Mouse (Mus musculus) NIH3T3 (cell line): ENCODE measurements around the gene Dync2h1.
"Not testable (repeated sequence)": the region's sequence is repeated elsewhere in the genome, so short reads cannot be mapped to it uniquely, and the experiment has no call there.

ENCODE experiments used
- DNase-seq: peaks from one replicate; pipeline ENCODE4 v3.0.0-alpha.2; 2012; ENCODE audit warnings: low read depth

Dync2h1 gene

GRCm38 (mm10) chr9:7184172-7184896 is at the start of gene Dync2h1, which contains the start of gene Dcun1d5:
Gene Dync2h1 (minus strand): TSS chr9:7184446.
Gene Dcun1d5 (plus strand): TSS chr9:7184520.
- peak; percentile 95 for DNase-seq

GRCm38 (mm10) chr9:7221460-7221859 is 37.2 kb upstream of the Dync2h1 start:
- no peak for DNase-seq

GRCm38 (mm10) chr9:7221024-7221423 is 36.8 kb upstream of the Dync2h1 start:
- no peak for DNase-seq

- peak; percentile 48 for DNase-seq
These were observed 32.0 kb upstream of the Dync2h1 start for GRCm38 (mm10) chr9:7216240-7216639.

GRCm38 (mm10) chr9:7190694-7191093 is 6.4 kb upstream of the Dync2h1 start:
- DNase-seq, result not testable (repeated sequence)

- DNase-seq, result peak; percentile 42
These were observed 648 bp upstream of the Dync2h1 start for GRCm38 (mm10) chr9:7184897-7185291.

GRCm38 (mm10) chr9:7176618-7177610 is 7.3 kb downstream of the Dync2h1 start:
- DNase-seq, result no peak

GRCm38 (mm10) chr9:7173756-7174155 is 10.5 kb downstream of the Dync2h1 start:
- no peak for DNase-seq

- DNase-seq, result no peak
These were observed 16.8 kb downstream of the Dync2h1 start for GRCm38 (mm10) chr9:7167339-7167998.

GRCm38 (mm10) chr9:7160688-7161087 is 23.6 kb downstream of the Dync2h1 start:
- peak; percentile 13 for DNase-seq

- DNase-seq, result peak; percentile 11
These were observed 24.5 kb downstream of the Dync2h1 start for GRCm38 (mm10) chr9:7159718-7160117.

- DNase-seq, result no peak
These were observed 25.6 kb downstream of the Dync2h1 start for GRCm38 (mm10) chr9:7158605-7159004.

- DNase-seq, result no peak
These were observed 29.9 kb downstream of the Dync2h1 start for GRCm38 (mm10) chr9:7154391-7154790.

- no peak for DNase-seq
These were observed 61.4 kb downstream of the Dync2h1 start for GRCm38 (mm10) chr9:7122863-7123262.

- DNase-seq, result no peak
These were observed 74.1 kb downstream of the Dync2h1 start for GRCm38 (mm10) chr9:7110166-7110565.

- DNase-seq, result no peak
These were observed 82.9 kb downstream of the Dync2h1 start for GRCm38 (mm10) chr9:7101361-7101760.

GRCm38 (mm10) chr9:7074625-7075024 is 109.6 kb downstream of the Dync2h1 start:
- no peak for DNase-seq

GRCm38 (mm10) chr9:7070846-7071245 is 113.4 kb downstream of the Dync2h1 start:
- DNase-seq, result peak; percentile 2

GRCm38 (mm10) chr9:7050588-7050987 is 133.7 kb downstream of the Dync2h1 start:
- peak; percentile 65 for DNase-seq

GRCm38 (mm10) chr9:7042635-7043273 is 141.5 kb downstream of the Dync2h1 start:
- no peak for DNase-seq

GRCm38 (mm10) chr9:7041231-7041630 is 143.0 kb downstream of the Dync2h1 start:
- DNase-seq, result no peak

- DNase-seq, result no peak
These were observed 151.7 kb downstream of the Dync2h1 start for GRCm38 (mm10) chr9:7032553-7032952.
